Mouse (Mus musculus): Measurements from ENCODE around the gene Spen. TPM values are rescaled to one million over a fixed set of nuclear protein-coding genes. Genes with fewer than 3 reads are reported as not detected.
A peak's percentile ranks its signal among the peaks of the same experiment; 100 is the strongest.
"Not testable (repeated sequence)": the region's sequence is repeated elsewhere in the genome, so short reads cannot be mapped to it uniquely, and the experiment has no call there.

Gene Spen
- total RNA-seq (2021), result 10 to 100 TPM; 32.7 to 32.9 TPM
- long read RNA-seq, experiment 1, partial matches to known transcripts, result 3 of 6 reads
- long read RNA-seq, experiment 1, other reads (novel, unspliced or antisense), result 3 of 6 reads
- long read RNA-seq, experiment 2, partial matches to known transcripts, result 7 of 8 reads
- long read RNA-seq, experiment 2, other reads (novel, unspliced or antisense), result 1 of 8 reads

DNA sequence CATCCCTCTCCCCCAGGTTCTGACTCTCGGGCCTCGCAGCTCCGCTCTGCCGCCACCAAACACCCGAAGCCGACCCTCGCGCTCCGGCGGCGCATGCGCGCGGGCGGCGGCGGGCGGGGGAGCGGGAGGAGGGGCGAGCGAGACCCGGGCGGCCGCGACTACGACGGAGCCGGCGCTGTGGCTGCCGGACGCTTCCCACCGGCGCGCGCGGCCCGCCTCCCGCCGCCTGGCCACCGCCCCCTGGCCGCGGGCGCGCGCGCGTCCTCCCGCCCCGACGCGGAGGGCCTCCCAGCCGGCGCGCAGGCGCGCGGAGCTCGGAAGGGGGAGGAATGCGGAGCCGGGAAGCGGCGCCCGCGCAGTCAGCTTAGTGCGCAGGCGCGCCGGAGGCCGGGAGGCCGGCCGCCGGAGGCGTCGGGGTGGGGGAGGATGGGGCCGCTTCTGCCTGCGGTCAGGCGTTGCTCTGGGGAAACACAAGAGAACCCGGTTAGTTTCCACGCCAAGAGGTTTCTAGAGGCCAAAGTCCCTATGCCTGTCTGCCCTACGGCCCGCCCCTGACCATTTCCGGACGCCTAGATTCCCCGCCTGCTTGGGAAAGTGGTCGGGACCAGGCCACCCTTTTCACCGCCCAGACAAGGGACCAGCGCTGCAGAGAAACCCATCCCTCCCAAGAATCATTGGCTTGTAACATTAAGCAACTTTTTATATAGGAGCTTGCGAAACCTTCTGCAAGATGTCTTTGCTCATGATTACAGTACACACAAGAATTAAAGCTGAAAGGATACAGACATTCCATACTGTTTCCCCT is at the start of gene Spen:
TSS of gene Spen (minus strand) at position 190 of the 805 bp plus-strand sequence.
- DNase-seq (ENCODE audit: low spot score in 2 of 2), result peak; percentile 93 to 95

DNA sequence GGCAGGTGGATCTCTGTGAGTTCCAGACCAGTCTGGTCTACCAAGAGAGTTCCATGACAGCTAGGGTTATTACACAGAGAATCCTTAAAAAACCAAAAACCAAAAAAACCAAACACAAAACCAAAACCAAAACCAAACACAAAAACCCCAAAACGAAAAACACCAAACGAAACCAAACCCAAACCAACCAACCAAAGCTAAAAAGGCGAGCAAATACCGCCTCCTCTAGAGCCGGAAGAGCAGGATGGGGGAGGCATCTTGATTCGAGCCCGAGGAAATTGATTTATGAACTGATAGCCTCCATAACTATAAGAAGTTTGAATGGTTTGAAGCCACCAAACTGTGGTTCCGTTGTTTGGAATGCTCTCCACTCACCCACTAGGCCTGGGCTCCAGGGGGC is 45.5 kb upstream of the Spen start:
- no peak for DNase-seq (ENCODE audit: low spot score in 2 of 2)

DNA sequence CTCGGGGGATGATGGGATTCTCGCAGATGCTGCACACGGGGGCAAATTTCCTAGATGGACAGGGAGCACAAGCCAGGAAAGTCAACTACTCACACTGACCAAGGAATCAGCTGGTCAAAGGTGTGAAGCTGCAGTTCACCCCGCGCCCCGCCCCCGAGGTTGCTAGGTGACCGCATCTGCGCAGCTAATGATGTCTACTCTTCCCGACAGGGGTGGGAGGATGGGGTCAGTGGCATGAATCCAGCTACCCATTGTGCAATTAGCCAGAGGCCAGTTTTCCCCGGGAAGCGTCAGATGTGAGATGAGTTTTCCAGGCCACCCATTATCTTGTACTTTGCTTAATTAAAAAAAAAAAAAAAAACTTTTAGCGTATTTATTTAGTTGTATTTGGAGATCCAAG is 42.7 kb upstream of the Spen start:
- no peak for DNase-seq (ENCODE audit: low spot score in 2 of 2)

- no peak for DNase-seq (ENCODE audit: low spot score in 2 of 2)
These were observed 40.4 kb upstream of the Spen start for GRCm38 (mm10) chr4:141578833-141579232.

DNA sequence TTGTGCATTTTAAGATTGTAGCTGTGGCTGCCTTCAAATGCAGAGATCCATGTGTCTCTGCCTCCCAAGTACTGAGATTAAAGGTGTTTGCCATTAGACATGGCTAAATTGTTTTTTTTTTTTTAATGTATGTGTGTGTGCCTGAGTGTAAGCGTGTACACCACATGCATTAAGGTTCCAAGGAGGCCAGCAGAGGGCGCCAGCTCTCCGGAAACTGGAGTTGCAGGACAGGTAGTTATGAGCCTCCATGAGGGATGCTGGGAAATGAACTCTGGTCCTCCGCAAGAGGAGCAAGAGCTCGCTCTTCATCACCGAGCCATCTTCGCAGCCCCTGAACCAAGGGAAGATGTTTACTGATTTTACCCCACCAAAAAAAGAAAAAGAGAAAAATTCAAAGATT is 38.5 kb upstream of the Spen start:
- DNase-seq (ENCODE audit: low spot score in 2 of 2), result no peak

GRCm38 (mm10) chr4:141576404-141576803 is 38.0 kb upstream of the Spen start:
- no peak for DNase-seq (ENCODE audit: low spot score in 2 of 2)

GRCm38 (mm10) chr4:141574789-141575702 is 36.6 kb upstream of the Spen start:
- DNase-seq (ENCODE audit: low spot score in 2 of 2), result peak; percentile 81 to 86

DNA sequence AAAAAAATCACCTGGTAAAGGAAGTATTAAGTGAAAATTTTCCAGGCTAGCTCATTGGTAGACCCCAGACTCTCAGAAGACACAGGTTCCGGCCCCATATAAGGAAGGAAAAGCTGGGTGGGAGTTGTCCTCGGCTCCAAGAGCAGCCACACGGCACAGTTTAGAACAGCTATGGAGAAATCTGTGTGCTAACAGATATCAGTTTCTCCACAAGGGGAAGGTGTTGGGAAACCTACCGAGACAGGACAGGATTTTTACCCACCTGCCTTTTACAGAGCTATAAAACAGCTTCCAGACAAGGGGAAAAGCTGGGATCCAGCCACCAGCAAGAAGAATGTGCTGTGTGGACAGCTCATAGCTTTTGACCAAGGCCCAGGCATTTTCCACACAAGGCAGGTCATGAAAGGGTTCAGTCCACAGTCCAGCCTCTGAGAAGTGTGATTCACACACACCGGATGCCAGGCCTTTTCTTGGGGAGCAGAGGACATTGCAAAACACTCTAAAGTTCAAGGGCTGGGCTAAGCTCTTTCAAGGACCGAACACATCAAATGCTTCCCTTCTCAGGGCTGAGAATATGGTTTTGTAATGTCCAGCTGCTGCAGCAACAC is 35.1 kb upstream of the Spen start:
- DNase-seq (ENCODE audit: low spot score in 2 of 2), result no peak

- DNase-seq (ENCODE audit: low spot score in 2 of 2), result no peak
These were observed 34.4 kb upstream of the Spen start for GRCm38 (mm10) chr4:141572668-141573358.

GRCm38 (mm10) chr4:141571934-141572333 is 33.5 kb upstream of the Spen start:
- no peak for DNase-seq (ENCODE audit: low spot score in 2 of 2)

GRCm38 (mm10) chr4:141571337-141571739 is 32.9 kb upstream of the Spen start:
- DNase-seq (ENCODE audit: low spot score in 2 of 2), result no peak

GRCm38 (mm10) chr4:141570821-141571220 is 32.4 kb upstream of the Spen start:
- DNase-seq (ENCODE audit: low spot score in 2 of 2), result no peak

- DNase-seq (ENCODE audit: low spot score in 2 of 2), result no peak
These were observed 31.6 kb upstream of the Spen start for GRCm38 (mm10) chr4:141570004-141570403.

DNA sequence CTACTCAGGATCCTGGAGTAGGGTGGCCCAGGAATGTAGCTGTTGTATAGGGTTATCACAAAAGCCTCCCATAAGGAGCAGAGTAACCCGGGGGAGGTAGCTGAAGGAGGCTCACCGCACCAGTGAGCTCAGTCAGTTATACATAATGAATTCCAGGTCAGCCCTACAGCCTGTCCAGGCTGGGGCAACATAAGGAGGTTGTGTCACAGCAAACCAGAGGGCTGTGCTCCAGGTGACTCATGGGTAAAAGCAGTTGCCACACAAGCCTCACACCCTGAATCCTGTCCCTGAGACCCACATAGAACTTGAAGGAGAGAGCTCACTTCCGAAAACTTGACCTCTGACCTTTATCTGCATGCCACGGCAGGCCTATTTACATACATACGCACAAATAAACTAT is 30.6 kb upstream of the Spen start:
- DNase-seq (ENCODE audit: low spot score in 2 of 2), result no peak

DNA sequence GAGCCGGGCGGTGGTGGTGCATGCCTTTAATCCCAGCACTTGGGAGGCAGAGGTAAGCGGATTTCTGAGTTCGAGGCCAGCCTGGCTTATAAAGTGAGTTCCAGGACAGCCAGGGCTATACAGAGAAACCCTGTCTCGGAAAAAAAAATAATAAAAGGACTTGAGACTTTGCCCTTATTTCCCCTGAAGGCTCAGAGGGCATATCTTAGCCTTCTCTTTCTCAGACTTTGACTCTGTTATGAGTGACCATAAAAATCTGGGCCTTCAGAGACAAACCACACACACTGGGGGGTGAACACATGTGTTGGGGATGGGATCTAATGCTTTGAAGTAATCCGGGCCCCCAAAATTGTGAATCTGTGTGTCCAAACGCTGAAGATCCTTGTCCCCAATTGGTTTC is 28.8 kb upstream of the Spen start:
- not testable (repeated sequence) for DNase-seq (ENCODE audit: low spot score in 2 of 2)

- DNase-seq (ENCODE audit: low spot score in 2 of 2), result no peak
These were observed 27.8 kb upstream of the Spen start for GRCm38 (mm10) chr4:141566187-141566586.

DNA sequence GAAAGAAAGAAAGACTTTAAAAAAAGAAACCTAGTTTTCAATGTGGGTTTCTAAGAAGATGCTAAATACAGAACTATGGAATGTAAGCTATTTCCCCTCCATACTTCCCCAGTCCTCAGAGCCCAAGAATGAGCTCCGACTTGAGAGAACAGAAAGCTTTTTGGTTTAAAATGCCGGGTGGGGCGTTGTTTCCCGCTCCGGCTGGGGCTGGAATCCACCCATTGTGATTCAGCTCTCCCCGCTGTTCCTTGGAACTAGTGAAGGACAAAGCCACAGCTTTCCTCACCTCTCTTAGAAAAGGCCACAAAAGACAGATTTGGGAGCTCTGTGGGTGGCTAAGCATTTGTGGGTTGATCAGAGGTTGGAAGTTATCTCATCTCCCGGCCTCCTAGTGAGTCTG is 26.9 kb upstream of the Spen start:
- no peak for DNase-seq (ENCODE audit: low spot score in 2 of 2)

DNA sequence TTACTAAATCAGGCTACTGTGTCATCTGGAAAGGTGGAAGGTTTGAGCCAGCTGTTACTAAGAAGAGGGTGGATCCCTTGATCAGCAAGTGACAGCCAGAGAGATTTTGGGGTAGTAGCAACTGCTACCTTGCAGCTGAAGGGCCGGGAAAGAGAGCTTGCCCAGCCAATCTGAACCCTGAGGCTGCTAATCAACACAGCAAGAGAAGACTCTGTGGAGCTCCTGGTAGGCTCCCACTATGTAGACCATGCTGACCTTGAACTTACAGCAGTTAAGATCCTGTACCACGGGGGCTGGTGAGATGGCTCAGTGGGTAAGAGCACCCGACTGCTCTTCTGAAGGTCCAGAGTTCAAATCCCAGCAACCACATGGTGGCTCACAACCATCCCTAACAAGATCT is 26.3 kb upstream of the Spen start:
- no peak for DNase-seq (ENCODE audit: low spot score in 2 of 2)

DNA sequence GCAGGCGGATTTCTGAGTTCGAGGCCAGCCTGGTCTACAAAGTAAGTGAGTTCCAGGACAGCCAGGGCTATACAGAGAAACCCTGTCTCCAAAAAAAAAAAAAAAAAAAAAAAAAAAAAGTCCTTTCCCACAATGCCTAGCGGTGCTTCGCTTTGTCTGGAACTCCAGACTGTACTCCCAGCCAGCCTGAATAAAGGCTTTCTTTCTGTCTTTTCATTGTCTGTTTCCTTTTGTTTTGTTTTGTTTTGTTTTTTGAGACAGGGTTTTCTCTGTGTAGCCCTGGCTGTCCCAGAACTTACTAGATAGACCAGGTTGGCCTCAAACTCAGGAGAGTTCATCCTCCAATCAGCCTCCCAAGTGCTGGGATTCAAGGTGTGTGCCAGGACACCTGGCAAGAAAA is 25.8 kb upstream of the Spen start:
- DNase-seq (ENCODE audit: low spot score in 2 of 2), result no peak

GRCm38 (mm10) chr4:141562281-141562680 is 23.9 kb upstream of the Spen start:
- no peak for DNase-seq (ENCODE audit: low spot score in 2 of 2)

Data from gastrocnemius, postnatal 4 days (tissue).